Mouse (Mus musculus) liver, postnatal 0 days (tissue): Measurements from ENCODE around the gene Dcaf17. TPM values are rescaled to one million over a fixed set of nuclear protein-coding genes. Genes with fewer than 3 reads are reported as not detected.

Source experiments
- ATAC-seq: fragments of 200-750 bp; cut with Nextera tagmentation; 2 replicates; pipeline ENCODE4 v1.8.0; 2017; ENCODE audit warnings: mild to moderate bottlenecking, moderate library complexity
- DNase-seq: peaks from one replicate; pipeline ENCODE4 v3.0.0-alpha.2; 2016
- H3K27ac ChIP-seq: fragments of 300-500 bp; sonication (generic); 2 replicates; pipeline ENCODE4 v1.5.1; 2014; ENCODE audit warnings: antibody characterized with exemption, moderate library complexity, mild to moderate bottlenecking, low read depth
- H3K27me3 ChIP-seq: fragments of 300-500 bp; sonication (generic); 2 replicates; pipeline ENCODE4 v1.6.1; 2014; ENCODE audit warnings: low read length, control low read depth, mixed read lengths; ENCODE audit not compliant: insufficient read depth
- H3K36me3 ChIP-seq: fragments of 300-500 bp; sonication (generic); replicated peaks from 2 replicates; pipeline ENCODE4 v1.6.1; 2014; ENCODE audit warnings: mild to moderate bottlenecking, control low read depth, low read length, moderate library complexity, mixed read lengths; ENCODE audit not compliant: insufficient read depth
- H3K4me1 ChIP-seq: fragments of 300-500 bp; sonication (generic); 2 replicates; pipeline ENCODE4 v1.6.1; 2014; ENCODE audit warnings: antibody characterized with exemption, mild to moderate bottlenecking, control low read depth; ENCODE audit not compliant: insufficient read depth
- H3K4me2 ChIP-seq: fragments of 300-500 bp; sonication (generic); 2 replicates; pipeline ENCODE4 v1.6.1; 2014; ENCODE audit warnings: low read depth, mild to moderate bottlenecking, low read length, moderate library complexity, mixed read lengths
- H3K4me3 ChIP-seq: fragments of 300-500 bp; sonication (generic); 2 replicates; pipeline ENCODE4 v1.5.1; 2014; ENCODE audit warnings: low read depth, low read length
- H3K9ac ChIP-seq: fragments of 300-500 bp; sonication (generic); replicated peaks from 2 replicates; pipeline ENCODE4 v1.6.1; 2014; ENCODE audit warnings: mild to moderate bottlenecking, moderate library complexity
- H3K9me3 ChIP-seq: fragments of 300-500 bp; sonication (generic); 2 replicates; pipeline ENCODE4 v1.6.1; 2016; ENCODE audit warnings: mild to moderate bottlenecking, control low read depth, low read length, mixed read lengths
- CTCF ChIP-seq: sonication (generic); IDR thresholded peaks from 2 replicates; pipeline ENCODE4 v1.5.1; 2016; ENCODE audit warnings: antibody characterized with exemption, low read depth
- EP300 ChIP-seq: IDR thresholded peaks from 2 replicates; pipeline ENCODE4 v1.6.1; 2016; ENCODE audit warnings: antibody characterized with exemption, low read depth, mild to moderate bottlenecking
- WGBS: fragments of 180-500 bp; shearing (Covaris S2); extraction: QIAGEN DNeasy Blood & Tissue Kit; methylation state at CpG from one replicate; pipeline ENCODE4 v1.1.7; 2014; ENCODE audit not compliant: insufficient replicate concordance; 5-methylcytosine and 5-hydroxymethylcytosine counted together
- polyA plus RNA-seq: library from polyadenylated mRNA; unstranded; fragments of >200 nt; fragmentation: Nextera tagmentation; extraction: Ambion mirVana; gene quantifications from 2 replicates; pipeline ENCODE4 v1.2.1, GENCODE M21; 2015

The Dcaf17 gene
- polyA plus RNA-seq, 1 experiment from 2014 or later = 11.8 TPM

GRCm38 (mm10) chr2:71031973-71032794 lies 22.9 kb upstream of the Dcaf17 start:
- no peak overlapping the region for H3K4me2 ChIP-seq
- H3K9me3 ChIP-seq = no peaks in the 10 kb centered on the region
- 42% methylated on average over 18 of the region's 18 CpGs for WGBS
- H3K27me3 ChIP-seq = no peaks in the 10 kb centered on the region
- peaks cover 11% of the 10 kb centered on the region; the same call in 1 of the 2 replicates for H3K4me1 ChIP-seq
- H3K36me3 ChIP-seq = no peaks in the 10 kb centered on the region
- no peak overlapping the region for H3K27ac ChIP-seq
- H3K4me3 ChIP-seq = no peak overlapping the region
- no peak overlapping the region for H3K9ac ChIP-seq
- ATAC-seq (no peak), DNase-seq (no peak)
- TF ChIP-seq CTCF = no peak
- no peak for TF ChIP-seq EP300

GRCm38 (mm10) chr2:71033014-71033413 lies 22.1 kb upstream of the Dcaf17 start:
- H3K4me2 ChIP-seq = no peak overlapping the region
- TF ChIP-seq EP300 = no peak
- no peak for TF ChIP-seq CTCF
- 82% methylated on average over 4 of the region's 4 CpGs for WGBS
- H3K9ac ChIP-seq = no peak overlapping the region
- no peak for ATAC-seq
- H3K4me3 ChIP-seq = no peak overlapping the region
- no peak overlapping the region for H3K27ac ChIP-seq
- H3K36me3 ChIP-seq = no peaks in the 10 kb centered on the region
- H3K9me3 ChIP-seq = no peaks in the 10 kb centered on the region
- DNase-seq = no peak
- peaks cover 11% of the 10 kb centered on the region; the same call in 1 of the 2 replicates for H3K4me1 ChIP-seq
- no peaks in the 10 kb centered on the region for H3K27me3 ChIP-seq

DNA sequence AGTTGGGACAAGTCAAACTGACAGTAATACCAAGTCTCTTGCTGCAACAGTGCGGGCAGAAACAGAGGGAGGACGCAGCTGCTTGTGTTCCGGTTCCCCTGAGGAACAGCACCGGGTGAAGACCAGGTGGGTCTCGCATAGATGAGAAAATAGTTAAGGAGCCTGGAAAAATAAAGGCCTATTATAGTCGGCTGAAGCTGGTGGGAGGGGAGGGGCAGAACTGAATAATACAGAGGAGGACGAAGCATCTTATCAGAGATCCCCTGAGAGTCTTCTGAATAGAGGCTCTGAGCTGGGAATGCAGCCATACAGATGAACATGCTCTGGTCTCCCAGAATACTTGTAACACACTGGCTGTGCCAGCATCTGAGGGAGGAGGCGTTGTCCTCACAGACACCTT lies 21.1 kb upstream of the Dcaf17 start:
- ATAC-seq = no peak
- no peak for DNase-seq
- Histone ChIP-seq H3K9ac (no peak overlapping the region), H3K27me3 (no peaks in the 10 kb centered on the region), H3K27ac (no peak overlapping the region), H3K4me2 (no peak overlapping the region), H3K9me3 (no peaks in the 10 kb centered on the region), H3K36me3 (no peaks in the 10 kb centered on the region), H3K4me3 (no peak overlapping the region), H3K4me1 (peaks cover 11% of the 10 kb centered on the region; the same call in 1 of the 2 replicates)
- TF ChIP-seq CTCF (no peak), EP300 (no peak)
- 74% methylated on average over 8 of the region's 8 CpGs for WGBS

DNA sequence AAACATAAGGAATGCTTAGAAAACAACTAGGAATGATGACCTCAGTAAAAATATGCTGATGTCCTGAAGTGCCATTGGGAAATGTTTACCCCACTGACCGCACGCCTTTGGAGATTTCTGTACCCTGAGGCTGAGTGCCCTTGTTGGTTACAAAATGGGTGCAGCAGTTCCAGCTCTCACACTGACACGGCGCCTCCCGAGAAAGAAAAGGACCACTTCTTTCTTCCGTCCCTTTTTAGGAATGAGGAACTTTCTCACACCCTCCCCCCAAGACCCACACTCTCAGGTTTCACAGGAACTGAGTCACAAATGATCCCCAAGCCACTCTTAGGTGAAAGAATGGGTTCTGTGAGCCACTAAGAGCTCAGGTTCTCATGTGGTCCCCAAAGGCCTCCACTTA lies 17.7 kb upstream of the Dcaf17 start:
- no peak for ATAC-seq
- WGBS = 66% methylated on average over 6 of the region's 6 CpGs

DNA sequence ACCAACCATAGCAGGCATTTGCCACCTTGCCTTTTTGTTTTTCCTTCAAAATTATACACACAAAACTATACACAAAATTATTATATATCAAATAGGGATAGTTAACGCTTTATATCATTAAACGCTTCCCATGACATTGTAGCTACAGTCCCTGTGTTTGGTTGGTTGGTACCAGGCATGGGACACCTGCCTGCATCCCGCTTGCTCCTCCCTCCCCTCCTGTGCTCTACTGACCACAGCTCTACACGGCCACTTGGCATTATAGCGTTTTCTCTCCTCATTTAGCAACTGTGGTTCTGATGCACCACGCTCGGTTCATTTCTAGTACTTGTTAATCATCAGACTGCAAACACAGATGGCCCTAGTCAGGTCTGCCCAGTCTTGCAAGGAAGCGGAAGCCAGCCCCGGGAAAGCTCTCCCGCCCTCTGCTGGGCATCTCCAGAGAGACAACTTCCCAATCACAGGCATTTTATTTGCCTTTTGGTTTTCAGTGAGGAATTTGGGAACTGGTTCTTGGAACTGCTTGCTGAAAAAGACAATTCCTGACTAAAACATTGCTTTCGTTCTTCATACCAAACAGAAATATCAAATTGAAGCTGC lies 15.5 kb upstream of the Dcaf17 start:
- Histone ChIP-seq H3K27me3 (no peaks in the 10 kb centered on the region), H3K27ac (no peak overlapping the region), H3K4me1 (peaks cover 3% of the 10 kb centered on the region), H3K9me3 (no peaks in the 10 kb centered on the region), H3K9ac (no peak overlapping the region), H3K36me3 (no peaks in the 10 kb centered on the region), H3K4me2 (peak overlapping the region; percentile 49; the same call in 1 of the 2 replicates), H3K4me3 (no peak overlapping the region)
- peak; percentile 64 for ATAC-seq
- TF ChIP-seq EP300 = no peak
- peak; percentile 84 for TF ChIP-seq CTCF
- 37% methylated on average over 11 of the region's 11 CpGs for WGBS
- peak; percentile 80 for DNase-seq

More for the DNA sequence above, 17.7 kb upstream of the Dcaf17 start:
- DNase-seq = no peak
- Histone ChIP-seq H3K9ac (no peak overlapping the region), H3K27me3 (no peaks in the 10 kb centered on the region), H3K4me2 (no peak overlapping the region), H3K27ac (no peak overlapping the region), H3K4me3 (no peak overlapping the region), H3K9me3 (no peaks in the 10 kb centered on the region), H3K4me1 (peaks cover 3% of the 10 kb centered on the region), H3K36me3 (no peaks in the 10 kb centered on the region)
- no peak for TF ChIP-seq EP300
- TF ChIP-seq CTCF = no peak

- ATAC-seq (no peak), DNase-seq (no peak)
- TF ChIP-seq CTCF (no peak), EP300 (no peak)
- Histone ChIP-seq H3K9me3 (no peaks in the 10 kb centered on the region), H3K27ac (no peak overlapping the region), H3K27me3 (no peaks in the 10 kb centered on the region), H3K4me1 (no peaks in the 10 kb centered on the region; the same call in 1 of the 2 replicates), H3K9ac (no peak overlapping the region), H3K4me3 (no peak overlapping the region), H3K4me2 (no peak overlapping the region), H3K36me3 (peaks cover 3% of the 10 kb centered on the region; the same call in 1 of the 2 replicates)
- 71% methylated on average over 6 of the region's 6 CpGs for WGBS
Measured at GRCm38 (mm10) chr2:71046151-71046550, 9.0 kb upstream of the Dcaf17 start.
